Mouse (Mus musculus): ENCODE results near the gene Iqgap2.

GRCm38 (mm10) chr13:95578016-95578697 is 313.6 kb downstream of the Iqgap2 start:
- TF ChIP-seq POLR2A (IDR thresholded peaks at IDR 0.05; ENCODE audit: low read depth, low read length) (no peak), CTCF (IDR thresholded peaks at IDR 0.05; ENCODE audit: borderline replicate concordance, insufficient read depth, low read length) (no peak)

All from embryonic fibroblast, embryonic 13.5 days (primary cell).